Mouse (Mus musculus) monocyte, adult 2 months (primary cell): ENCODE results near the gene Olfr303.
"Not testable (repeated sequence)": the region's sequence is repeated elsewhere in the genome, so short reads cannot be mapped to it uniquely, and the experiment has no call there.

ENCODE experiments used
- DNase-seq, 2 experiments: peaks; one replicate each; pipeline ENCODE4 v3.0.0; 2022; ENCODE audit warnings: low spot score in 2 of 2, low read depth in 1 of 2

Olfr303 gene

DNA sequence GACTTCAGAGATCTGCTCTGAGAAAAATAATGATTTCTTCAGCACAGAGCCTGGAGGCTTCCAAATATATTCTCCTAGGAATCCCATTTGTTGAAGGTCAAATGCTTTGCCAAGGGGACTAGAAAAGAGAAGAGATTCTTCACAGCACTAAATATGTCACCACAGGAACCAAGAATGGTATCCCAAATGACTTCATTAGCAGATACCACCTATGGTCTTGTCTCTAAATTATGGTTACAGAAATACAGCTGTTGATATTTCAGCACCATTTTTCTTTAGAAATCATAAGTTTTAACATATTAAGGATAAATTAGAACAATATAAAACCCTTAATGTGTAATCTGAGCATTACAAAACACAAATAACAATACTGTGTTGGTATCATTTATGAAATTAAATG lies at the start of gene Olfr303:
Olfr303 (minus strand) TSS at position 101 of the 400 bp plus-strand sequence.
- no peak for DNase-seq

DNA sequence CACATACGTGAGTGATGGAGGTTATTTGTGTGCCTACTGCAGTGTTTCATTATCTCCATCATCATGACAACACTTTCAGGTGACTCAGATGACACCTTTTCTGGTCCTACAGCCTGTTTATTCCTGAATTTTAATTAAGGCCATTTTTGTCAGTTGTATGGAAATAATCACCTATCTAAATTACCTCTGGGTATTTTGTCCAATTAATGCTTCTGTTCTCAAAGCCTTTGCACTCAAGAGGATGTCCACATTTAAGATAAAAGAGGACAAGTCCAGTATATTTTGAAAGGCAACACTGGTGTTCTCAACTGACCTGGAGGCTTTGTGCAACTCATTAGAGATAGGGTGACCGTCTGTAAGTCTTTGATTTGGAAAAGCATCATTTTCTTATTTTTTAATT lies 6.0 kb upstream of the Olfr303 start, which contains the start of gene Olfr301:
Olfr301 (plus strand) TSS at position 301 of the 400 bp plus-strand sequence.
- no peak for DNase-seq

DNA sequence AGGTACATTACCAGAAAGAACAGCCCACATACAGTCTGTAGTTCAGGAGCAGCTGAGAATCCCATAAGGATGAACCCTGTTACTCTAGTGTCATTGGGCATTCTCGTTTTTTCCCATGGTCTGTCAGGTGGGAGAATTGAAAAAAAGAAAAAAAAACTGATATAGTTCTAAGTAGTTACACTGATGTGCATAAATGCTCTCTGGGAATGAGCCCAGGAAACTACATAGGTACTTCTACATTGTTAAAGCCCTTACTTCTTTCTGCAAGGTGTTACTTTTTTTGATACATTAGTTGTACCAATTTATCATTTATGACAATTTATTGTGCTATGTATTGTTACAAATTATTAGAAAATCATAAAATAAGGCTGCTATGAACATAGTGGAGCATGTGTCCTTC lies 11.0 kb downstream of the Olfr303 start, which contains the start of gene Olfr304:
Olfr304 (minus strand) TSS at position 101 of the 400 bp plus-strand sequence.
- DNase-seq, result no peak

DNA sequence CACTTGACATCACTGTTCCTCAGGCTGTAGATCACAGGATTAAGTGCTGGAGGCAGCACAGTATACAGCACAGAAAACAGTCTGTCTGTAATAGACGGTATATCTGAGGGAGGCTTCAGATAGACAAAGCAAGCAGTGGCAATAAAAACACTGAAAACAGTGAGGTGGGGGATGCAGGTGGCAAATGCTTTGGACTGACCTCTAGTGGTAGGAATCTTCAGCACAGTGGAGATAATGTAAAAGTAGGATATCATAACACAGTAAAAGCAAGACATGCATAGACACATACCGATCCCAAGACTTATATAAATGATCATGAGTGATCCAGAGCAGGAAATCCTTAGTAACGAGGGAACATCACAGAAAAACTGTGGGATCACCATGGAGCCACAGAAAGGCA lies 11.8 kb downstream of the Olfr303 start:
- no peak for DNase-seq

DNA sequence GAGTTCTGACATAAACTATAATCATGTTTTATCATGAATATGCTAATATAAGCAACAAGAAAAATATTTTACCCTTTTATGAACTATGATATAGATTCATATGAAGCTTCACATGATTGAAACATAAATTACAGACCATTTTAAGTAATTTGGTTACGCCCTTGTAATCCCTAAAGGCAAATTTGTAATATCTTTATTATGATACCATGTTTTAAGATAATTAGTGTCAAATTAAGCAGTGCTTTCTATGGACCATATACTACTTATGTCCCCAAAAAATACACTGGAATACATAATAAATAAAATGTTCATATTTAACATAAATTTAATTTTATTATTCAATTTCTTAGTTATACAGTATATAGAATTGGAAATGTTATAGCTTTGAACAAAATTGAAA lies 30.8 kb downstream of the Olfr303 start, which contains the start of gene Olfr305:
Olfr305 (minus strand) TSS at position 101 of the 400 bp plus-strand sequence.
- DNase-seq, result no peak

DNA sequence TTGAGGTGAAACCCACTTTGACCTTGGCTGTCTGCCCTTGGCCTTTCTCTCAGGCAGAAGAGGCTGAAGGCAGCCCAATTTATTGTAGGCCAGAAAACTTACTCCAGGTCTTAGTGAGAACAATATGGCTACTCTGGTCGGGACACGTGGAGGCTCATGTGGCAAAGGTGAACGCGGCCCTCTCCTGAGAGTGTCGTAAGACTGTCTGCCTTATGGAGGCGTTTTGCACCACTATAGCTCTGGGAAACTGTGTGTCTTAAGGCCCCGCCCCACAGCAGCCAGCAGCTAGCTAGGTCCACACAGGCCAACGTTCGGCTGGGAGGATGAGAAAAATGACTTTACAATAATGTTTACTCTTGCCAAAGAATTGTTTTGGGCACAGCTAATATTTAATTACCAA lies 51.3 kb downstream of the Olfr303 start:
- not testable (repeated sequence) for DNase-seq

DNA sequence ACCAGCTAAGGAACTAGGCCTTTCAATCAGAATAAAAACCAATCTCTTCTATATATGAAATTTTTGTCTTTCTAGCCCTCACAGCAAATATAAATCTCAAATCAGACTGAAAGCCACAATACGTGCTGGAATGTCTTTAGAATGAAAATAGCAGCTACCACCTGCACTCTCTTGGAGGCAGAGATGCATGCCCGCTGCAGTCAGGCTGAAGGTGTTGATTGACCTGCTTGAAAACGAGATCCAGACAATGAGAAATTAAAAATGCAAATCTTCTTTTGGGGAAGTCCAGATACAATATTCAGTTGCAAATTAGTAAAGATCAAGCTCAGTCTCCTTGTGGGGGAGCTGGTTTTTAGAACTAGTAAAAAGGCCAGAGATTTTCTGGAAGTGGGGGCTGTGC lies 53.3 kb downstream of the Olfr303 start:
- DNase-seq, result no peak

DNA sequence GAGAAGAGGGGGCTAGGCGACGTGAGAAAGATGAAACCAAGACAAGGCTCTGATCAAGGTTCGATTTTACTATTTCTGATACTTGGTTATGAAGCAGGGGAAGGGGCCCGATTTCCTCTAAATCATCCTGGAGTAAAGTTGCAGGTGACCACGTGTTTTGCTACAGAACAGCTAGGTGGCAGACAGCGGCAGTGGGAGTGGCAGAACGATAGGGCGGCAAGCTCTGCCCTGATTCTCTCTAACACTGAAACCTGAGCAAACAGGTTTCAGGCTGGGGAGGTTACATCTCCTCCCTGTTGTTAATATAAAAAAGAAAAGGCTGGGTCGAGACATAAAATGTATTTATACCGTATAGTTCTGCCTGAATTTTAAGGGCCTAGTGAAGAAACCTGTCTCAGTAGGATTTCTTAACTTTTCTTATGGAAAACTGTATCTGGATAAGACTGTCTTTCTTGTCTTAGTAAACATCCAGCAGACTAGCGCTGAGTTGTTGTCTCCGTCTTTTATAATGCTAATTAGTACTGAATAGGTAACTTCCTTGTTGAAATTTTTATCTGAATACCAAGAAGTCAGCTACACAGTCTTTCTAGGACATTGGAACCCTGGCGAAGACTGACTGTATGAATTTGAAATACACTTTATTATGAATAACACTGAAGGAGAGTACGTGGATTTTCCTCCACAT lies 54.6 kb downstream of the Olfr303 start:
- no peak for DNase-seq
